Mouse (Mus musculus) cerebellum, adult (tissue): ENCODE results near the gene Sacs.
"Not testable (repeated sequence)": the region's sequence is repeated elsewhere in the genome, so short reads cannot be mapped to it uniquely, and the experiment has no call there.

ENCODE experiments used
- ATAC-seq: cut with Nextera tagmentation; 2 replicates; pipeline ENCODE4 v1.9.2; 2017; ENCODE audit warnings: mild to moderate bottlenecking, moderate library complexity, mixed read lengths; ENCODE audit not compliant: insufficient number of reproducible peaks, low FRiP score, low TSS enrichment

The Sacs gene

GRCm38 (mm10) chr14:61157426-61157825, 19.2 kb downstream of the Sacs start:
- ATAC-seq = not testable (repeated sequence)

DNA sequence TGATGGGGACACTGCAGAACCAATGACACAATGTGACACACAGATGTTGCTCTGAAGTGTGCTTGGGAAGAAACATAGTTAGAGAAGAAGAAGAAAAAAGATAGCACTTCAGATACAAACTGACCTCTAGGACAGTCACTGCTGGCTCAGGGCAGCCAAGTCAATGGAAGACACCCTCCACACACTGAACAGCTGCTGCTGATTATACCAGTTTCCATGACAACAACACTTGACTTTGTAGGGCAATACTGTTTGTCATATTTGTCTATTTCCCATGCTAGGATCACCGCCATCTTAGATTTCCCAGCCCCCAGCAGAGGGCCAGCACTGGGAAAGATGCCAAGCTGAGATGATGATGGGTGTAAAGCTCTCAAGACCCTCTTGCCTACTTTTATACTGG, 22.7 kb downstream of the Sacs start:
- ATAC-seq = no peak

- peak; percentile 42; the same call in 1 of the 2 replicates for ATAC-seq
These were observed 23.4 kb downstream of the Sacs start for GRCm38 (mm10) chr14:61161367-61162334.

- no peak for ATAC-seq
These were observed 26.2 kb downstream of the Sacs start for GRCm38 (mm10) chr14:61164461-61164860.

GRCm38 (mm10) chr14:61165929-61166328, 27.7 kb downstream of the Sacs start:
- no peak for ATAC-seq

- no peak for ATAC-seq
These were observed 33.2 kb downstream of the Sacs start for GRCm38 (mm10) chr14:61171261-61171970.

DNA sequence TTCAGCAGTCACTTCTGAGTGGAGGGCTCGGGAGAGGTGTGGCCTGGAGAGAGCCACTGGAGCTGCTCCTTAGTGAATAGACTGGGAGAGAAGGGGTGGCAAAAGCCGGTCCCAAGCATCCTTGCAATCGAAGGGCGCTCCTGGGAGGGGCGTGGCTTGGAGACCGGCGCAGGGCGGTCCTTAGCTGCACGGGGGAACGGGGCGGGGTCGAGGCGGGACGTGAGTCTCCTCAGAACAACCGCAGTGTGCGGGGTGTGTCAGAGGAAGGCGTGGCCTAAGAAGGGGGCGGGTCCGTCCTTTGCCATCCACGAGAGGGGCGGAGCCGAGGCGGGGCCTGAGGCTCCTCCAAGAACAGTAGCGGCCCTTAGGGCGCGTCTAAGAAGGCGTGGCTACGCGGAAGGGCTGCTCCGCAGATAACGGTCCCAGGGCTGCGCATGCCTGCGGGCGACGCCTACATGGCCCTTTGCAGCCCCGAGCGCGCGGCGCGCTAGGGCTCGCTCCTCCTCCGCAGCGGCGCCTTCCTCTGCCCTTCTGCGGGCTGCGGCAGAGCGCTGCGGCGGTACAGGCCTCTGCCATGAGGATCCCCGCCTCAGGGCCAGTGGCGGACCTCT, 34.4 kb downstream of the Sacs start:
- ATAC-seq = peak; percentile 92

- peak; percentile 63 for ATAC-seq
These were observed 35.0 kb downstream of the Sacs start for GRCm38 (mm10) chr14:61173229-61173628.

DNA sequence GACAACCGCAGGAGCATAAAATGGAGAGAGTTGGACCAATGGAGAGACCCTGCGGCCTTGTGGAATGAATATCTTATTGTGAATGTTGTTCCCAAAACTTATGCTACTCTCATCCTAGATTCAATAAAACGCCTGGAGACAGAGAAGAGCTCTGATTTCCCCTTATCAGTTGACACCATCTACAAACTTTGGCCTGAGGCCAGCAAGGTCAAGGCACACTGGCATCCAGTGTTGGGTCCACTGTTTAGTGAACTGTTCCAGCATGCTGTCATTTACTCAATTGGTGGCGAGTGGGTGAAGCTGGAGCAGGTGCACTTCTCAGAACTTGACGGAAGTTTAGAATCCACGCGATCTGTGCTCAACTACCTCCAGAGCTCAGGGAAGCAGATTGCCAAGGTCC, 53.6 kb downstream of the Sacs start:
- ATAC-seq = no peak

DNA sequence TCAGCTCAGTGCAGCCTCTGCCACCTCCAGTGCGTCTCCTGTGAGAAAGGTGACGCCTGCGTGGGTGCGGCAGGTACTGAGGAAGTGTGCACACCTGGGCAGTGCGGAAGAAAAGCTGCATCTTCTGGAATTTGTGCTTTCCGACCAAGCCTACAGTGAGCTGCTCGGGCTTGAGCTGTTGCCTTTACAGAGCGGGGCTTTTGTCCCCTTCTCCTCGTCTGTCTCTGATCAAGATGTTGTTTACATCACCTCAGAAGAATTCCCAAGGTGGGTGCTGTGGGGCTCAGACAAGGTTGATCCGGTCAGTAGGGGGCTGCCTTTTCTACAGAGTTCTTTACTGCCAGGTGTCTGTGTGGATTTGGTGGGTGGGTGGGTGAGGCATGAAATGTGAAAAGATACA, 54.1 kb downstream of the Sacs start:
- no peak for ATAC-seq

DNA sequence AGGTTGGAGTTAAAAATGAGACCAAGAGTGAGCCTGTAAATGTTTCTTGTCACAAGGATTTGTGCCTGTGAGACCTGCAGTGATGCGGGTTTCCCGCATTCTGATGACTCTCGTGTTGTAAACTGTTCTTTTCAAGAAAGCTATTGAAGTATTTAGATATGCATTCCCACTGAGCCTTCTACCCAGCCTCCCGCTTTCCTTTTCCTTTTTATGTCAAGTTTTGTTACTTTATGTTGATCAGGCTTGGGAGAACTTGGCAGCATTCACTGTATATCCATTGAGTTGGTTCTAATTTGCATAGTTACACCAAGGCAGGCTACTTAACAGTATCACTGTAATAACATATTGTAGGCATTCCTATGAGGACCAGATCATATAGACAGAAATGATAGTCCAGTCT, 56.2 kb downstream of the Sacs start:
- ATAC-seq = no peak

DNA sequence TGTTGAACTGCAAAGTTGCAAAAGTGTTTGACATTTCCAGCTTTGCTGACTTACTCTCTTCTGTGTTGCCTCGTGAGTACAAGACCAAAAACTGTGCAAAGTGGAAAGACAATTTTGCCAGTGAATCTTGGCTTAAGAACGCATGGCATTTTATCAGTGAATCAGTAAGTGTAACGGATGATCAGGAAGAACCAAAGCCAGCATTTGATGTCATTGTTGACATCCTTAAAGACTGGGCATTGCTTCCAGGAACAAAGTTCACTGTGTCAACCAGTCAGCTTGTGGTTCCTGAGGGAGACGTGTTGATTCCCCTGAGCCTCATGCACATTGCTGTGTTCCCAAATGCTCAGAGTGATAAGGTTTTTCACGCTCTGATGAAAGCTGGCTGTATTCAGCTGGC, 71.9 kb downstream of the Sacs start:
- ATAC-seq = no peak

DNA sequence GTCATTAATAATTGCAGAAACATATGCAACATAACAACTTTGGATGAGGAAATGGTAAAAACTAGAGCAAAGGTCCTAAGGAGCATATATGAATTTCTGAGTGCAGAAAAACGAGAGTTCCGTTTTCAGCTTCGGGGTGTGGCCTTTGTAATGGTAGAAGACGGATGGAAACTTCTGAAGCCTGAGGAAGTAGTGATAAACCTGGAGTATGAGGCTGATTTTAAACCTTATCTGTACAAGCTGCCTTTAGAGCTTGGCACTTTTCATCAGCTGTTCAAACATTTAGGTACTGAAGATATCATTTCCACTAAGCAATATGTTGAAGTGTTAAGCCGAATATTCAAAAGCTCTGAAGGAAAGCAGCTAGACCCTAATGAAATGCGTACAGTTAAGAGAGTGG, 73.5 kb downstream of the Sacs start:
- no peak for ATAC-seq

GRCm38 (mm10) chr14:61221166-61221565, 82.9 kb downstream of the Sacs start:
- 0 out of 2 replicates have a peak, but pooled peaks have one; percentile 21 for ATAC-seq

- no peak for ATAC-seq
These were observed 84.2 kb downstream of the Sacs start for GRCm38 (mm10) chr14:61222506-61222905.

GRCm38 (mm10) chr14:61223740-61224139, 85.5 kb downstream of the Sacs start:
- ATAC-seq = no peak

DNA sequence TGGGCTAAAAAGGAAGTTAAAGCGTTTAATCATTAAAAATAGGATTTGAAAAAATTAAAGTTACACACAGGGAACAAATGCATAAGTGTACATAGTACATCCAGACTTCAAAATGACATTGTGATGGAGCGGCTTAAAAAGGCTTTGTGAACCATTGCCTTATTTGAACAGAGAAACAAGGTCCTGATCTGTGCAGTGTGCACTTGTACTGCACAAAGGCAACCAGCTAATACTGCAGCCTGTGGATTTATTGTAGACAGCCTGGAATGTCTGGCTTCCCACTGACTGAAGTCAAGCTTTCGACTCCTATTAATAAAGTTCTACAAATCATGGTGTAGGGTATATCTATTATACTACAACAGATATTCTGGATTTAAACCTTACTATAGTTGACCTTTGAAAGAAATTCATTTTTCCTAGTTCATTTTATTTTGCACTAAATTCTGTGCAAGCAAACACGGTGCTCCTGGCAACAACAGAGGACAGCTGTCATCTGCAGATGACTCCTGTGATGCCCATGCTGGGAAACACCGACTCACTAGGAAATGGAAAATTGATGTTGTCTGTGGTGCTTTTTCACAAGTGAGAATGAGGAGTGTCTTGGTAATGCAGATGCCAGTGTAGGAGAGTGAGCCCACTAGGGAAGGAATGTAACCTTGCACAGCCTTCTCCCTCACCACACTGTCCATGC, 86.3 kb downstream of the Sacs start:
- ATAC-seq = no peak

GRCm38 (mm10) chr14:61226151-61226550, 87.9 kb downstream of the Sacs start:
- no peak for ATAC-seq

GRCm38 (mm10) chr14:61229763-61230162, 91.5 kb downstream of the Sacs start:
- ATAC-seq = no peak

DNA sequence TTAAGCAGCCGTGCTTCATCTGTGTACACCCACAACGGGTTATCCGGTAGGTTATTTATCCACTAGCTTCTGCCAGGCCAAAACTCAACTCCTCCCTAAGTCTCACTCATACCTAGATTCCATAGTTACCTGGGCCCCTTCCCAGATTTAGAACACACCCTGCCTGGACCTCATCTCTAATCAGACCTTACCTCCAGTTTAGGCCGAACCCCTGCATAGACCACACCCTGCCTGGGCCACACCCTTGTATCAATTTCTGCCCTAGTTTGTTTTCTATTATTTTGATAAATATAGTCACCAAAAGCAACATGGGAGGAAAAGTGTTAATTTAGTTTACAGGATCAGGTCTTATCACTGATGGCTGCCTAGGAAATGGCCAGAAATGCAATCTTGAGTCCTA, 91.9 kb downstream of the Sacs start:
- no peak for ATAC-seq
